Mouse (Mus musculus) kidney, postnatal 0 days (tissue): ENCODE data around the gene Coa3. TPM values are rescaled to one million over a fixed set of nuclear protein-coding genes. Genes with fewer than 3 reads are reported as not detected.

Experiments
- ATAC-seq: fragments of 200-750 bp; cut with Nextera tagmentation; replicated peaks from 2 replicates; pipeline ENCODE4 v1.8.0; 2017; ENCODE audit warnings: low read depth, moderate number of reproducible peaks, moderate TSS enrichment, moderate library complexity; ENCODE audit not compliant: low FRiP score
- DNase-seq: peaks from one replicate; pipeline ENCODE4 v3.0.0-alpha.2; 2016; ENCODE audit warnings: low spot score
- H3K27ac ChIP-seq: fragments of 300-500 bp; sonication (generic); 2 replicates; pipeline ENCODE4 v1.5.1; 2014; ENCODE audit warnings: mild to moderate bottlenecking
- H3K27me3 ChIP-seq: fragments of 300-500 bp; sonication (generic); 2 replicates; pipeline ENCODE4 v1.6.1; 2014; ENCODE audit warnings: low read length, mixed read lengths; ENCODE audit not compliant: insufficient read depth
- H3K36me3 ChIP-seq: fragments of 300-500 bp; sonication (generic); 2 replicates; pipeline ENCODE4 v1.6.1; 2014; ENCODE audit warnings: low read length, mixed read lengths; ENCODE audit not compliant: insufficient read depth
- H3K4me1 ChIP-seq: fragments of 300-500 bp; sonication (generic); replicated peaks from 2 replicates; pipeline ENCODE4 v1.6.1; 2014; ENCODE audit warnings: antibody characterized with exemption, low read length, mixed read lengths; ENCODE audit not compliant: insufficient read depth
- H3K4me2 ChIP-seq: fragments of 300-500 bp; sonication (generic); 2 replicates; pipeline ENCODE4 v1.6.1; 2014; ENCODE audit warnings: mild to moderate bottlenecking, low read length, moderate library complexity, mixed read lengths
- H3K4me3 ChIP-seq: fragments of 300-500 bp; sonication (generic); replicated peaks from 2 replicates; pipeline ENCODE4 v1.5.1; 2014; ENCODE audit warnings: low read depth, low read length
- H3K9ac ChIP-seq: fragments of 300-500 bp; sonication (generic); 2 replicates; pipeline ENCODE4 v1.6.1; 2014; ENCODE audit warnings: low read depth, low read length
- H3K9me3 ChIP-seq: fragments of 300-500 bp; sonication (generic); replicated peaks from 2 replicates; pipeline ENCODE4 v1.6.1; 2016; ENCODE audit warnings: low read length, inconsistent platforms, mixed read lengths
- CTCF ChIP-seq: IDR thresholded peaks from 2 replicates; pipeline ENCODE4 v1.5.1; 2016; ENCODE audit warnings: antibody characterized with exemption, low read depth, mild to moderate bottlenecking, moderate library complexity
- WGBS: fragments of 180-500 bp; shearing (Covaris S2); extraction: QIAGEN DNeasy Blood & Tissue Kit; methylation state at CpG from one replicate; pipeline ENCODE4 v1.1.7; 2014; 5-methylcytosine and 5-hydroxymethylcytosine counted together
- polyA plus RNA-seq: library from polyadenylated mRNA; unstranded; fragments of >200 nt; fragmentation: Nextera tagmentation; extraction: Ambion mirVana; gene quantifications from 2 replicates; pipeline ENCODE4 v1.2.1, GENCODE M21; 2015

The Coa3 gene
- polyA plus RNA-seq, 1 experiment from 2014 or later, result 209 TPM

DNA sequence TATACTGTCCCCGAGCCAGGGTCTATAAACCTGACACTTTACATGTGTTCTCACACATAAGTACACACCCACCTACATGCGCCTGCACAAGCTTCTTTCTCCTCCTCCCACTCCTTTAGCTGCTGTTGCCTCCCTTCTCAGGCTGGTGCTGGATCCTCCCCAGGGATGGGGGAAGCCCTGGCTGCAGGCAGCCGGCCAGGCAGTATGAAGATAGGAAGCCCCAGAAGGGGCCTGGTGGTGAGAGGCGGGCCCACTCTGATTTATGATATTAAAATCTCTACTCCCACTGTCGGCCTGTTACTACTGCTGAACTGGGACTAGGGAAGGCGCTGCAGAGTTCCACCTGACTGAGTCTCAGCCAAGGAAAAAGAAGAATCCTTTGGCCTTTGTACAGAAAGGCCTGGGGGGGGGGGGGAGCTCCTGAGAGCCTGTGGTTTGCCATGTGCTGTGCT lies 19.6 kb downstream of the Coa3 start:
- H3K9ac ChIP-seq, result no peak overlapping the region
- peak; percentile 57 for ATAC-seq
- H3K27ac ChIP-seq, result peak overlapping the region; percentile 90
- H3K36me3 ChIP-seq, result 0 out of 2 replicates have a peak, but pooled peaks cover 8% of the 10 kb centered on the region
- peak; percentile 89 for DNase-seq
- 3% methylated on average over 6 of the region's 6 CpGs for WGBS
- H3K4me3 ChIP-seq, result no peak overlapping the region
- peaks cover 4% of the 10 kb centered on the region; the same call in 1 of the 2 replicates for H3K27me3 ChIP-seq
- H3K4me1 ChIP-seq, result peaks cover 33% of the 10 kb centered on the region
- no peaks in the 10 kb centered on the region for H3K9me3 ChIP-seq
- no peak for TF ChIP-seq CTCF
- peak overlapping the region; percentile 97 for H3K4me2 ChIP-seq

DNA sequence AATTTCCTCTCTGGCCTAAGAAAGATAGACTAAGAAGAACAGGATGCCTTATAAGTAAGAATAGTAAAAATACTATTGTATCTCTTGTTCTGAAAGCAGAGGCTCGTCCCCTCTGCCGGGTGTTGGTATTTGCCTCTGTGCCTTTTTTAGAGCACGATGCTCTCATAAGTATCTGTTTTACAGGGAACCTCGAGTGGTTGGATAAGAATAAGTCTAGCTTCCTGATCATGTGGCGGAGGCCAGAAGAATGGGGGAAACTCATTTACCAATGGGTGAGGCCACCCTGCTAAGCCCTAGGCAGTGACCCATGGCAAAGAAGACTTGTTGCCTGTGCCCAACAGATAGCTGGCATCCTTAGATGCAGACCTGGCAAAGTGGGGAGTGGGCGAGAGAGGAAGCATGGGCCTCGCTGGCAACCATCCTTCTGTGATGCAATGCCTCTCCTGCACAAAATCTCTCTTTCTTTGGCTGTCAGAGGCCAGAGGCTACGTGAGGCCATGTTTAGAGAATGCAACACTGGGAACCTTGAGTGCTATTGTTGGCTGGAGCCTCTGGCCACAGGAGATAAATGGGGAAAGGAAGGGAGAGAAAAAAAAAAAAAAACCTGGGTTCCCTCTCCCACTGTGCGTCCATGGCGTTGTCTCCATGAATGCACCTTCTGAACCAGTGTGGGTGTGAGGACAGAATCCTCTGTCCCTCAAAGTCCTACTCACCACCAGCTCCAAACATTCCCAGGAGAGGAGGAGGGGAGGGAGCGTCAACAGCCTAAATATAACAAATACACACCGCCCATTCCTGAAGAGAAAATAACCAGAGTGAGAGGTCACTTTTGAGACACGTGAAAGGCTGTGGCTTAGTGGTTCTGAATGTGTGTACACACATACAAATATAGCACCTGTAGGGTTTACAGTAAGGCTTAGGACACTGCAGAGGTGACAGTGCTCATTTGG lies 22.8 kb downstream of the Coa3 start:
- ATAC-seq (no peak), DNase-seq (no peak)
- no peaks in the 10 kb centered on the region for H3K27me3 ChIP-seq
- 81% methylated on average over 13 of the region's 13 CpGs for WGBS
- H3K27ac ChIP-seq, result no peak overlapping the region
- no peak overlapping the region for H3K4me3 ChIP-seq
- TF ChIP-seq CTCF, result no peak
- peaks cover 22% of the 10 kb centered on the region for H3K4me1 ChIP-seq
- no peak overlapping the region for H3K4me2 ChIP-seq
- H3K36me3 ChIP-seq, result 0 out of 2 replicates have a peak, but pooled peaks cover 8% of the 10 kb centered on the region
- H3K9ac ChIP-seq, result no peak overlapping the region
- H3K9me3 ChIP-seq, result no peaks in the 10 kb centered on the region

DNA sequence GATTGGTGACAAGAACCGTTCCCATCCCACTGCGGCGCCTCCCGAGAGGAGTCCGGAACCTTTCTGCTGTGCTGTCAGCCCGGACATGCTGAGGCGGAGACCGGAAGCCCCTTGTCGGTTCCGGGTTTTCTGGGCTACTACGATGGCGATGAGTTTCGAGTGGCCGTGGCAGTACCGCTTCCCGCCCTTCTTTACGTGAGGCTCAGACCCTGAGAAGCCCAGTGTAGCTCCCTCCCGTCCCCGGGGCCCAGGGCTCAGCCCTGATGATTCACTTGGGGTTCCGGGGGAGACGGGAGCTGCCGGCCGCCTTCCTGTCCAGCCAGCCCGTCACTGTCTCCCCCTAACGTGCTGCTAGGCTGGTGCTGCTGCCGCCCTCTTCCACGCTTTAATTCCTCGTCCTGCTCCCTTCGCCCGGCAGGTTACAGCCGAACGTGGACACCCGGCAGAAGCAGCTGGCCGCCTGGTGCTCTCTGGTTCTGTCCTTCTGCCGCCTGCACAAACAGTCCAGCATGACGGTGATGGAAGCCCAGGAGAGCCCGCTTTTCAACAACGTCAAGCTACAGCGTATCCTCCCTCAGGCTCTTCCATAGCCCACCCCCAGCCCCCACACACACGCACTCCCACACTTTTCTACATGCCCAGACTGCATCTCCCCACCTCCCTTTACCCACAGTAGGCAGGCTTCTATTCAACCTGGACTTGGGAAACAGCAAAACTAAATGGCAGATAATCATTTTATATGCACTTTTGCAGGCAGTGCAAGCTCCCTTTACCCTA lies 25.1 kb downstream of the Coa3 start, which contains the start of gene Vps25:
TSS of gene Vps25 (plus strand) at position 95 of the 777 bp plus-strand sequence.
- H3K4me2 ChIP-seq, result peak within 1 kb of the TSS; percentile 72
- 0% methylated on average over 40 of the region's 40 CpGs for WGBS
- TF ChIP-seq CTCF, result peak; percentile 30
- 0 out of 2 replicates have a peak, but pooled peaks cover 8% of the 10 kb centered on the region for H3K36me3 ChIP-seq
- ATAC-seq (peak; percentile 50; the same call in 1 of the 2 replicates), DNase-seq (peak; percentile 93)
- H3K4me3 ChIP-seq, result peak within 1 kb of the TSS; percentile 87
- H3K9me3 ChIP-seq, result no peaks in the 10 kb centered on the region
- H3K27ac ChIP-seq, result peak within 1 kb of the TSS; percentile 93
- H3K4me1 ChIP-seq, result peaks cover 9% of the 10 kb centered on the region
- H3K27me3 ChIP-seq, result no peaks in the 10 kb centered on the region
- H3K9ac ChIP-seq, result peak within 1 kb of the TSS; percentile 89

DNA sequence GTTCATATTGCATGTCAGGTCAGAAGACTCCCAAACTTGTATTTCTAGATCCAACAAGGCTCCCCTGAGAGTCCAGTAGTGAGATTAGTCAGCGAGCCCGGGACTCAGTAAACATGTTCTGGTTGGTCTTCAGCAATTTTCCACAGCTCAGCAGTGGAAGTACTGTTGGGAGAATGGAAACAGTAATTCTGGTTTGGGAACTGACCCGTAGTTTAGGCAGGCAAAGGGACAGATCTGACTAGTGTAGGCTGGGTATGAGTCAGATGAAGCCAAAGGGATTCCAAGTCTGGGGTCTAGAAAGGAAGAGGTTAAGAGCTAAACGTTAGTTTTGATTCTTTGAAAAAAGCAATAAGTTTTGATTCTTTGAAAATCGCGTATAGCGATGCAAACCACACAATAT lies 26.0 kb downstream of the Coa3 start:
- 9% methylated on average over 7 of the region's 7 CpGs for WGBS
- Histone ChIP-seq H3K4me2 (peak overlapping the region; percentile 72), H3K36me3 (0 out of 2 replicates have a peak, but pooled peaks cover 8% of the 10 kb centered on the region), H3K4me1 (peaks cover 12% of the 10 kb centered on the region), H3K27me3 (no peaks in the 10 kb centered on the region), H3K9me3 (no peaks in the 10 kb centered on the region), H3K9ac (peak overlapping the region; percentile 89), H3K27ac (peak overlapping the region; percentile 93), H3K4me3 (peak overlapping the region; percentile 87)
- no peak for TF ChIP-seq CTCF
- ATAC-seq (no peak), DNase-seq (no peak)

DNA sequence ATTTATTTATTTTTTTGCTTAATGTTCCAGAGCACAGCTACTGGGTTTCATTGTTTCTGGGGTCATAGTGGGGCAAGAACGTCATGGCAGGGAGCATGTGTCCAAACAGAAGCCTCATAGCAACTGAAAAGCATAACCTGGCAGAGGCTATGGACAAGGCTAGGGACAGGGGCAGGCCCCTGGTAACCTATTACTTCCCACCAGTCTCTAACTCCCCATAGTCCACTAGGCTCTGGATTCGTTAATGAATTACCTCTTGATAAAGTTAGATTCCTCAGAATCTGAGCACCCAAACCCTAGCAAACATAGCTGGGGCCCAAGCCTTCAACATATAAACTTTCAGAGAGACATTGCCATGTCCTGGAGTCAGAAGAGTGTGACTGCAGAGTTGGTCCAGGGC lies 27.9 kb downstream of the Coa3 start:
- H3K4me2 ChIP-seq, result no peak overlapping the region
- H3K36me3 ChIP-seq, result 0 out of 2 replicates have a peak, but pooled peaks cover 3% of the 10 kb centered on the region
- no peak overlapping the region for H3K4me3 ChIP-seq
- no peak for TF ChIP-seq CTCF
- WGBS, result 50% methylated on average over 2 of the region's 2 CpGs
- H3K9me3 ChIP-seq, result no peaks in the 10 kb centered on the region
- no peak for DNase-seq
- H3K9ac ChIP-seq, result no peak overlapping the region
- no peak for ATAC-seq
- peaks cover 18% of the 10 kb centered on the region for H3K4me1 ChIP-seq
- no peaks in the 10 kb centered on the region for H3K27me3 ChIP-seq
- H3K27ac ChIP-seq, result peak overlapping the region; percentile 9; the same call in 1 of the 2 replicates
